Mouse (Mus musculus) embryonic facial prominence, embryonic 11.5 days (tissue): Measurements from ENCODE around the gene Rasgrf2. TPM values are rescaled to one million over a fixed set of nuclear protein-coding genes. Genes with fewer than 3 reads are reported as not detected.

Experiments used
- ATAC-seq: fragments of 200-750 bp; cut with Nextera tagmentation; replicated peaks from 2 replicates; pipeline ENCODE4 v1.8.0; 2017; ENCODE audit warnings: low read depth; ENCODE audit not compliant: insufficient number of reproducible peaks, low FRiP score, low TSS enrichment
- DNase-seq: peaks from one replicate; pipeline ENCODE4 v3.0.0-alpha.2; 2015; ENCODE audit warnings: low spot score
- H3K27ac ChIP-seq: fragments of 300-500 bp; sonication (generic); replicated peaks from 2 replicates; pipeline ENCODE4 v1.5.1; 2014; ENCODE audit warnings: mild to moderate bottlenecking, low read depth, low read length, control low read depth
- H3K27me3 ChIP-seq: fragments of 300-500 bp; sonication (generic); 2 replicates; pipeline ENCODE4 v1.6.1; 2014; ENCODE audit warnings: mild to moderate bottlenecking, low read length, moderate library complexity, mixed read lengths; ENCODE audit not compliant: control insufficient read depth, insufficient read depth
- H3K36me3 ChIP-seq: fragments of 300-500 bp; sonication (generic); replicated peaks from 2 replicates; pipeline ENCODE4 v1.6.1; 2014; ENCODE audit warnings: low read depth, mild to moderate bottlenecking, low read length, moderate library complexity, mixed read lengths; ENCODE audit not compliant: control insufficient read depth, insufficient read depth
- H3K4me1 ChIP-seq: fragments of 300-500 bp; sonication (generic); 2 replicates; pipeline ENCODE4 v1.6.1; 2014; ENCODE audit warnings: low read length, mixed read lengths; ENCODE audit not compliant: control insufficient read depth, insufficient read depth
- H3K4me2 ChIP-seq: fragments of 300-500 bp; sonication (generic); 2 replicates; pipeline ENCODE4 v1.6.1; 2014; ENCODE audit warnings: low read depth, mild to moderate bottlenecking, control low read depth, low read length, moderate library complexity
- H3K4me3 ChIP-seq: fragments of 300-500 bp; sonication (generic); 2 replicates; pipeline ENCODE4 v1.5.1; 2014; ENCODE audit warnings: low read depth, low read length, control low read depth
- H3K9ac ChIP-seq: fragments of 300-500 bp; sonication (generic); replicated peaks from 2 replicates; pipeline ENCODE4 v1.6.1; 2014; ENCODE audit warnings: mild to moderate bottlenecking, control low read depth, low read length
- H3K9me3 ChIP-seq: fragments of 300-500 bp; sonication (generic); replicated peaks from 2 replicates; pipeline ENCODE4 v1.6.1; 2016; ENCODE audit warnings: mild to moderate bottlenecking, low read length, inconsistent platforms, mixed read lengths; ENCODE audit not compliant: control insufficient read depth
- WGBS: fragments of 180-500 bp; shearing (Covaris S2); extraction: QIAGEN DNeasy Blood & Tissue Kit; methylation state at CpG from one replicate; pipeline ENCODE4 v1.1.7; 2014; 5-methylcytosine and 5-hydroxymethylcytosine counted together
- polyA plus RNA-seq: library from polyadenylated mRNA; unstranded; fragments of >200 nt; fragmentation: Nextera tagmentation; extraction: Ambion mirVana; gene quantifications from 2 replicates; pipeline ENCODE4 v1.2.1, GENCODE M21; 2014

Rasgrf2 gene
- polyA plus RNA-seq, 1 experiment from 2014 or later = 0.10 TPM

GRCm38 (mm10) chr13:91932122-91932521 lies 199.3 kb downstream of the Rasgrf2 start:
- Histone ChIP-seq H3K27me3 (no peaks in the 10 kb centered on the region), H3K4me3 (no peak overlapping the region), H3K27ac (no peak overlapping the region), H3K9ac (no peak overlapping the region), H3K4me1 (no peaks in the 10 kb centered on the region), H3K9me3 (no peaks in the 10 kb centered on the region), H3K36me3 (no peaks in the 10 kb centered on the region), H3K4me2 (no peak overlapping the region)
- 88% methylated on average over 1 of the region's 1 CpGs for WGBS
- ATAC-seq (no peak), DNase-seq (no peak)

GRCm38 (mm10) chr13:91929943-91930726 lies 201.3 kb downstream of the Rasgrf2 start:
- no peaks in the 10 kb centered on the region for H3K4me1 ChIP-seq
- no peak overlapping the region for H3K9ac ChIP-seq
- H3K9me3 ChIP-seq = no peaks in the 10 kb centered on the region
- no peak overlapping the region for H3K4me3 ChIP-seq
- DNase-seq = no peak
- H3K27me3 ChIP-seq = no peaks in the 10 kb centered on the region
- 75% methylated on average over 7 of the region's 7 CpGs for WGBS
- H3K4me2 ChIP-seq = no peak overlapping the region
- ATAC-seq = no peak
- H3K36me3 ChIP-seq = no peaks in the 10 kb centered on the region
- no peak overlapping the region for H3K27ac ChIP-seq

GRCm38 (mm10) chr13:91928605-91929389 lies 202.7 kb downstream of the Rasgrf2 start:
- H3K9ac ChIP-seq = no peak overlapping the region
- no peak for ATAC-seq
- no peak overlapping the region for H3K4me3 ChIP-seq
- no peaks in the 10 kb centered on the region for H3K4me1 ChIP-seq
- no peaks in the 10 kb centered on the region for H3K27me3 ChIP-seq
- DNase-seq = no peak
- no peaks in the 10 kb centered on the region for H3K9me3 ChIP-seq
- H3K36me3 ChIP-seq = no peaks in the 10 kb centered on the region
- no peak overlapping the region for H3K27ac ChIP-seq
- WGBS = 72% methylated on average over 4 of the region's 4 CpGs
- H3K4me2 ChIP-seq = no peak overlapping the region

DNA sequence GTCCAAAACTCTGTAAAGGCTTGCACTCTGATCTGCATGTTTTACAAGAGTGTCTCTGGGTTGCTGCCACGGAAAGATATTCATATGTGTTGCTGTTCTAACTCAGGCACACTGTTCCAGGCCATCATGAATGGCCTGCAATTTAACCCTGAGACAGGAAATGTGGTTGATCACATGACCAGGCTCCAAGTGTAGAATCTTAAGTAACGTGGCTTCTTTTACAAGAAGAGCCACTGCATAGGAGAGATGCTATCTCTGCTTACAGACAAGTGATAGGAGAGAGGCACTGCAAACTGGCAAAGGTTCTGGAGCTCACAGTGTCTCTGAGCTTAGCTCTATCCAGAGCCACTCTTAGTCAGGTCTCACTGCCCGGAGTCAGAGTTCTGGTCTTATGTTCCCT lies 210.4 kb downstream of the Rasgrf2 start:
- WGBS = 68% methylated on average over 3 of the region's 3 CpGs
- Histone ChIP-seq H3K9me3 (no peaks in the 10 kb centered on the region), H3K27me3 (no peaks in the 10 kb centered on the region)

DNA sequence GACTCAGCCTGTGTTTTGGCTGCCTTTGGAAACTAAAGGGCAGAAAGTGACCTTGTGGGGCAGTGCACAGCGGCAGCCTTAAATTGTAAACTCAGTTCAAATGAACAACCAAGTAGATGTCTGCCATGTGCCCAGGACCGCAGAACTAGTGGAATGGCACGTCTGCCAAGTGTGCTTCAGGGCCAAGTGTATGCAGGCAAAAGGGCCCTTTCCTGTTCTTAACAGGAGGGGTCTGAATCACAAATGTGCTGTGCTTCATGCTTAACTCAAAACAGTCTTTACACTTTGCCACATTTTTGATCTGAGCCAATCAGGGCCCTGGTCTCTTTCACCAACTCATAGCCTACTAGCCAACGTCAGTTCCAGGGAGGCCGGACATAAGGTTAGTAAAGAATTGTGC lies 212.7 kb downstream of the Rasgrf2 start:
- Histone ChIP-seq H3K4me2 (no peak overlapping the region), H3K9me3 (no peaks in the 10 kb centered on the region), H3K27ac (no peak overlapping the region), H3K36me3 (no peaks in the 10 kb centered on the region), H3K4me3 (no peak overlapping the region), H3K27me3 (no peaks in the 10 kb centered on the region), H3K4me1 (no peaks in the 10 kb centered on the region), H3K9ac (no peak overlapping the region)
- 75% methylated on average over 5 of the region's 5 CpGs for WGBS
- ATAC-seq = no peak
- DNase-seq = no peak

More for the DNA sequence above, 210.4 kb downstream of the Rasgrf2 start:
- DNase-seq = no peak
- Histone ChIP-seq H3K4me1 (no peaks in the 10 kb centered on the region), H3K9ac (no peak overlapping the region), H3K27ac (no peak overlapping the region), H3K36me3 (no peaks in the 10 kb centered on the region), H3K4me3 (no peak overlapping the region), H3K4me2 (no peak overlapping the region)
- ATAC-seq = no peak

DNA sequence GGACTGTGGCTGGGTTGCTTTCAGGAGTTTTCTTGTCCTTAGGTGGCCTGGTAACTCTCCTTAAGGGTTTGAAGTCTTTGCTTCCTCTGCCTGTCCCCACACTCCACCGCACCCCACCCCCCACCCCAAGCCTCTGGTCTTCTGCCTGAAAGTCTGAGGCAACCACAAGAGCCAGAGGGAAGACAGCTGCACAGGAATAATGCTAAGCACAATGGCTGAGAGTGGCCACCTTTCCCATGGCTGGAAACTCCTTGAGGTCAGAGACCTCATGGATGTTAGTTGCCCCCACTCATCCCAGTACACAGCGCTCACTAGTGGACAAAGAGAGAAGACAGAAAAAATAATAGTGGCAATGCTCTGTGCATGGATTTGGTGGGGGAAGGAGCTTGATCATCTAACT lies 213.6 kb downstream of the Rasgrf2 start:
- no peak overlapping the region for H3K27ac ChIP-seq
- ATAC-seq (no peak), DNase-seq (no peak)
- no peak overlapping the region for H3K4me3 ChIP-seq
- H3K27me3 ChIP-seq = no peaks in the 10 kb centered on the region
- no peaks in the 10 kb centered on the region for H3K9me3 ChIP-seq
- no peak overlapping the region for H3K4me2 ChIP-seq
- WGBS = 88% methylated on average over 2 of the region's 2 CpGs
- H3K4me1 ChIP-seq = no peaks in the 10 kb centered on the region
- H3K9ac ChIP-seq = no peak overlapping the region
- no peaks in the 10 kb centered on the region for H3K36me3 ChIP-seq

DNA sequence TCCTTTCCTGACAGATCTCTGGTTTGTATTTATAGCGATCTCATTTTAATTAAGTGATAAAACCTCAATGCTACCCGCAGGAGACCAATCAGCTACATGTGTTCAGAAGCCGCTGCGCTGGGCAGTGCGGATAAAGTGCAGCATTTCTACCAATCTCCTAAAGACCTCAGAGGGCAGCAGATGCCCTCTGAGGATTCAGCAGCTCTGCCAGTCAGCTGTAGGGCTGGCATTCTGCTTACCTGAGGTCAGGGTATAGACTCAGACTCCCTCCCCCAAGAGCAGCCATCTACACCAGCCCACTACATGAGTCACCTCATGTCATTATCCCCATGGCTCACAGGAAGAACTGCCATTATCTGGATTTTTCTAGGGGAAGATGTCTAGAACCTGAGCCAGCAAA lies 215.1 kb downstream of the Rasgrf2 start:
- no peak overlapping the region for H3K27ac ChIP-seq
- H3K4me3 ChIP-seq = no peak overlapping the region
- no peaks in the 10 kb centered on the region for H3K4me1 ChIP-seq
- no peak overlapping the region for H3K9ac ChIP-seq
- WGBS = 80% methylated on average over 5 of the region's 5 CpGs
- ATAC-seq = peak; percentile 20; the same call in 1 of the 2 replicates
- H3K4me2 ChIP-seq = no peak overlapping the region
- H3K9me3 ChIP-seq = no peaks in the 10 kb centered on the region
- DNase-seq = no peak
- H3K27me3 ChIP-seq = no peaks in the 10 kb centered on the region
- H3K36me3 ChIP-seq = no peaks in the 10 kb centered on the region
